Mouse (Mus musculus): ENCODE data around the gene Fgb. TPM values are rescaled to one million over a fixed set of nuclear protein-coding genes. Genes with fewer than 3 reads are reported as not detected.

The Fgb gene
- total RNA-seq (2012; rRNA removed), result not detected in 2 replicates

DNA sequence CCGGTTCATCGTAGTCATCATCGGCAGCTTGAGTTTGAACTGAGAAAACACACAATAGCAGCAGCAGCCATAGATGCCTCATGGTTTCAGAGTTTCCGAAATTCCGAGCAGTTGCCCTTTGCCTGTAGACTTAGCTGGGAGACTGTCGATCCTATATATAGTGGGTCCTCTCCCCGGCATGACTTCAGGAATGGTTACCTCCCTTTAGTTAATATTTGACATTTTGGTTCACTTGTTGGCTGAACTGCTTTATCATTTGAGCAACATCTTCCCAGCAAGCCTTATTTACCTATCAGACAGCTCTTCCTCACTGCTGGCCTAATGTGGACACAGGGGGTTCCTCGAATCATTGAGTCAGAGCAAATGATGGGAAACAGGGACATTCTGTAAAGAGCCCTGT, at the start of gene Fgb:
Gene Fgb, minus strand, starts transcription at position 184 of the 400 bp plus-strand sequence.
- Histone ChIP-seq H3K4me3 (ENCODE audit: insufficient read depth in 1 of 2, low read depth in 1 of 2, low read length in 2 of 2, poor library complexity in 1 of 2, severe bottlenecking in 1 of 2) (no peak within 1 kb of the TSS), H3K9ac (ENCODE audit: insufficient read depth, low read depth, low read length, poor library complexity, severe bottlenecking) (no peak within 1 kb of the TSS), H3K9me3 (ENCODE audit: control insufficient read depth, insufficient read depth, low read depth, low read length) (no peaks in the 10 kb centered on the region), H3K4me1 (ENCODE audit: control insufficient read depth in 2 of 2, insufficient read depth in 2 of 2, low read length in 2 of 2, poor library complexity in 1 of 2) (no peaks in the 10 kb centered on the region), H3K36me3 (ENCODE audit: control insufficient read depth, insufficient read depth, low read length, poor library complexity, severe bottlenecking) (no peaks in the 10 kb centered on the region), H3K27ac (ENCODE audit: insufficient read depth, low read depth, low read length, poor library complexity, severe bottlenecking) (no peak within 1 kb of the TSS)
- in situ Hi-C loops (cut with MboI; ENCODE audit: low sequenced_read_pairs in 2 of 2, unreplicated experiment in 2 of 2), result loop anchor here in 1 of 2 experiments (25.0 kb wide), 1 partner anchor 687 kb away; the partner anchor contains the start of gene Map9
- DNase-seq (ENCODE audit: low read depth, low spot score), result no peak
- TF ChIP-seq MAFK (IDR thresholded peaks at IDR 0.05; ENCODE audit: insufficient read depth, low read depth, low read length), result no peak
- TF ChIP-seq HCFC1 (IDR thresholded peaks at IDR 0.05; ENCODE audit: borderline replicate concordance, insufficient read depth, low read length), result no peak
- no peak for TF ChIP-seq CHD2 (IDR thresholded peaks at IDR 0.05; ENCODE audit: low read depth, low read length)
- TF ChIP-seq ZNF384 (IDR thresholded peaks at IDR 0.05; ENCODE audit: low read depth, low read length), result no peak
- TF ChIP-seq ZC3H11A (IDR thresholded peaks at IDR 0.05; ENCODE audit: borderline replicate concordance, low read depth, low read length), result no peak

- in situ Hi-C loops (cut with MboI; ENCODE audit: low sequenced_read_pairs in 2 of 2, unreplicated experiment in 2 of 2), result no loop called here
- H3K4me3 ChIP-seq (ENCODE audit: insufficient read depth in 1 of 2, low read depth in 1 of 2, low read length in 2 of 2, poor library complexity in 1 of 2, severe bottlenecking in 1 of 2), result no peak overlapping the region
- DNase-seq (ENCODE audit: low read depth, low spot score), result no peak
Measured at GRCm38 (mm10) chr3:83099139-83099538, 49.5 kb upstream of the Fgb start.

GRCm38 (mm10) chr3:83098546-83099034, 48.9 kb upstream of the Fgb start:
- no peaks in the 10 kb centered on the region for H3K36me3 ChIP-seq (ENCODE audit: control insufficient read depth, insufficient read depth, low read length, poor library complexity, severe bottlenecking)
- no peak overlapping the region for H3K9ac ChIP-seq (ENCODE audit: insufficient read depth, low read depth, low read length, poor library complexity, severe bottlenecking)
- no peaks in the 10 kb centered on the region for H3K9me3 ChIP-seq (ENCODE audit: control insufficient read depth, insufficient read depth, low read depth, low read length)
- H3K27ac ChIP-seq (ENCODE audit: insufficient read depth, low read depth, low read length, poor library complexity, severe bottlenecking), result no peak overlapping the region
- no peak for DNase-seq (ENCODE audit: low read depth, low spot score)
- in situ Hi-C loops (cut with MboI; ENCODE audit: low sequenced_read_pairs in 2 of 2, unreplicated experiment in 2 of 2), result no loop called here
- H3K4me1 ChIP-seq (ENCODE audit: control insufficient read depth in 2 of 2, insufficient read depth in 2 of 2, low read length in 2 of 2, poor library complexity in 1 of 2), result no peaks in the 10 kb centered on the region
- no peak overlapping the region for H3K4me3 ChIP-seq (ENCODE audit: insufficient read depth in 1 of 2, low read depth in 1 of 2, low read length in 2 of 2, poor library complexity in 1 of 2, severe bottlenecking in 1 of 2)
- TF ChIP-seq ZC3H11A (IDR thresholded peaks at IDR 0.05; ENCODE audit: borderline replicate concordance, low read depth, low read length) (no peak), MAFK (IDR thresholded peaks at IDR 0.05; ENCODE audit: insufficient read depth, low read depth, low read length) (no peak), ZNF384 (IDR thresholded peaks at IDR 0.05; ENCODE audit: low read depth, low read length) (no peak), HCFC1 (IDR thresholded peaks at IDR 0.05; ENCODE audit: borderline replicate concordance, insufficient read depth, low read length) (no peak), CHD2 (IDR thresholded peaks at IDR 0.05; ENCODE audit: low read depth, low read length) (no peak)

More at GRCm38 (mm10) chr3:83099139-83099538, 49.5 kb upstream of the Fgb start:
- Histone ChIP-seq H3K9me3 (ENCODE audit: control insufficient read depth, insufficient read depth, low read depth, low read length) (no peaks in the 10 kb centered on the region), H3K9ac (ENCODE audit: insufficient read depth, low read depth, low read length, poor library complexity, severe bottlenecking) (no peak overlapping the region), H3K27ac (ENCODE audit: insufficient read depth, low read depth, low read length, poor library complexity, severe bottlenecking) (no peak overlapping the region), H3K4me1 (ENCODE audit: control insufficient read depth in 2 of 2, insufficient read depth in 2 of 2, low read length in 2 of 2, poor library complexity in 1 of 2) (no peaks in the 10 kb centered on the region), H3K36me3 (ENCODE audit: control insufficient read depth, insufficient read depth, low read length, poor library complexity, severe bottlenecking) (no peaks in the 10 kb centered on the region)
- TF ChIP-seq ZC3H11A (IDR thresholded peaks at IDR 0.05; ENCODE audit: borderline replicate concordance, low read depth, low read length) (no peak), HCFC1 (IDR thresholded peaks at IDR 0.05; ENCODE audit: borderline replicate concordance, insufficient read depth, low read length) (no peak), MAFK (IDR thresholded peaks at IDR 0.05; ENCODE audit: insufficient read depth, low read depth, low read length) (no peak), ZNF384 (IDR thresholded peaks at IDR 0.05; ENCODE audit: low read depth, low read length) (no peak), CHD2 (IDR thresholded peaks at IDR 0.05; ENCODE audit: low read depth, low read length) (no peak)

DNA sequence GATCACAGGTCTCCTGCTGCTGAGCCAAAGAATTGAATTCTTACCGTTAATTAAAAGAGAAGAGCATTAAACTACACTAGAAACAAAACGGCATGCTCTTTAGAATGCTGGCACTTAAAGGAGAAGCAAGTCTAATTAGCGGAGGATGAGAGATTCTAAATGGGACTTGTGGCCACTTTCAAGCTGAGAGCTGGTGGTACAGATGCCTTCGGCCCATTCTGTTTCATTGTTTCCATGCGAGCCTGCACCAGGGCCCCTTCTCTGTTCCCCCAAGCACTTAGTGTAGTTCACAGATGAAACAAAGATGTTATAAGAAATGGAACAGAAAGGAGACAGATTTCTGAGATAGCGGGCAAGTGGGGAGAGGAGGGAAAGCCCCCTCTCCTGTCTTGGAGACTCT, 47.9 kb upstream of the Fgb start:
- no peak overlapping the region for H3K9ac ChIP-seq (ENCODE audit: insufficient read depth, low read depth, low read length, poor library complexity, severe bottlenecking)
- no peaks in the 10 kb centered on the region for H3K9me3 ChIP-seq (ENCODE audit: control insufficient read depth, insufficient read depth, low read depth, low read length)
- H3K4me3 ChIP-seq (ENCODE audit: insufficient read depth in 1 of 2, low read depth in 1 of 2, low read length in 2 of 2, poor library complexity in 1 of 2, severe bottlenecking in 1 of 2), result no peak overlapping the region
- TF ChIP-seq MAFK (IDR thresholded peaks at IDR 0.05; ENCODE audit: insufficient read depth, low read depth, low read length), result no peak
- no peak for TF ChIP-seq ZNF384 (IDR thresholded peaks at IDR 0.05; ENCODE audit: low read depth, low read length)
- no peak for TF ChIP-seq HCFC1 (IDR thresholded peaks at IDR 0.05; ENCODE audit: borderline replicate concordance, insufficient read depth, low read length)
- TF ChIP-seq ZC3H11A (IDR thresholded peaks at IDR 0.05; ENCODE audit: borderline replicate concordance, low read depth, low read length), result no peak
- H3K36me3 ChIP-seq (ENCODE audit: control insufficient read depth, insufficient read depth, low read length, poor library complexity, severe bottlenecking), result no peaks in the 10 kb centered on the region
- in situ Hi-C loops (cut with MboI; ENCODE audit: low sequenced_read_pairs in 2 of 2, unreplicated experiment in 2 of 2), result no loop called here
- no peak for DNase-seq (ENCODE audit: low read depth, low spot score)
- no peak overlapping the region for H3K27ac ChIP-seq (ENCODE audit: insufficient read depth, low read depth, low read length, poor library complexity, severe bottlenecking)
- no peaks in the 10 kb centered on the region for H3K4me1 ChIP-seq (ENCODE audit: control insufficient read depth in 2 of 2, insufficient read depth in 2 of 2, low read length in 2 of 2, poor library complexity in 1 of 2)
